Mouse (Mus musculus) hindbrain, postnatal 0 days (tissue): ENCODE data around the gene Syn2. TPM values are rescaled to one million over a fixed set of nuclear protein-coding genes. Genes with fewer than 3 reads are reported as not detected.
A peak's percentile ranks its signal among the peaks of the same experiment; 100 is the strongest.

Source experiments
- ATAC-seq: fragments of 200-750 bp; cut with Nextera tagmentation; 2 replicates; pipeline ENCODE4 v1.8.0; 2017; ENCODE audit warnings: mild to moderate bottlenecking, moderate TSS enrichment, moderate library complexity
- DNase-seq: peaks from one replicate; pipeline ENCODE4 v3.0.0-alpha.2; 2015; ENCODE audit warnings: low spot score
- H3K27ac ChIP-seq: fragments of 300-500 bp; sonication (generic); 2 replicates; pipeline ENCODE4 v1.5.1; 2014; ENCODE audit warnings: mild to moderate bottlenecking
- H3K27me3 ChIP-seq: fragments of 300-500 bp; sonication (generic); 2 replicates; pipeline ENCODE4 v1.6.1; 2014; ENCODE audit warnings: low read length, mixed read lengths; ENCODE audit not compliant: insufficient read depth
- H3K36me3 ChIP-seq: fragments of 300-500 bp; sonication (generic); 2 replicates; pipeline ENCODE4 v1.6.1; 2014; ENCODE audit warnings: low read length, mixed read lengths; ENCODE audit not compliant: insufficient read depth
- H3K4me1 ChIP-seq: fragments of 300-500 bp; sonication (generic); 2 replicates; pipeline ENCODE4 v1.6.1; 2014; ENCODE audit warnings: antibody characterized with exemption, low read length, mixed read lengths; ENCODE audit not compliant: insufficient read depth
- H3K4me2 ChIP-seq: fragments of 300-500 bp; sonication (generic); 2 replicates; pipeline ENCODE4 v1.6.1; 2014; ENCODE audit warnings: low read depth, mild to moderate bottlenecking, low read length, moderate library complexity, mixed read lengths
- H3K4me3 ChIP-seq: fragments of 300-500 bp; sonication (generic); 2 replicates; pipeline ENCODE4 v1.5.1; 2014; ENCODE audit warnings: low read length
- H3K9ac ChIP-seq: fragments of 300-500 bp; sonication (generic); replicated peaks from 2 replicates; pipeline ENCODE4 v1.6.1; 2014; ENCODE audit warnings: mild to moderate bottlenecking, low read length, moderate library complexity, mixed read lengths
- H3K9me3 ChIP-seq: fragments of 300-500 bp; sonication (generic); 2 replicates; pipeline ENCODE4 v1.6.1; 2016; ENCODE audit warnings: low read length, mixed read lengths
- CTCF ChIP-seq: IDR thresholded peaks from 2 replicates; pipeline ENCODE4 v1.5.1; 2016; ENCODE audit warnings: antibody characterized with exemption, control low read depth, low read depth
- WGBS: fragments of 180-500 bp; shearing (Covaris S2); extraction: QIAGEN DNeasy Blood & Tissue Kit; methylation state at CpG from one replicate; pipeline ENCODE4 v1.1.7; 2014; 5-methylcytosine and 5-hydroxymethylcytosine counted together
- polyA plus RNA-seq: library from polyadenylated mRNA; unstranded; fragments of >200 nt; fragmentation: Nextera tagmentation; extraction: Ambion mirVana; gene quantifications from 2 replicates; pipeline ENCODE4 v1.2.1, GENCODE M21; 2015
- total RNA-seq: library from RNA; depleted of rRNA; stranded (reverse); fragments of >200 nt; gene quantifications from 2 replicates; pipeline ENCODE4 v1.2.3, GENCODE M21; 2014

The Syn2 gene
- total and polyA plus RNA-seq, 2 experiments from 2014 or later = 94.7 to 129 TPM

GRCm38 (mm10) chr6:115127255-115127824 is 7.4 kb upstream of the Syn2 start:
- H3K27me3 ChIP-seq = no peaks in the 10 kb centered on the region
- H3K4me1 ChIP-seq = peaks cover 30% of the 10 kb centered on the region
- no peak for TF ChIP-seq CTCF
- WGBS = 69% methylated on average over 5 of the region's 5 CpGs
- no peaks in the 10 kb centered on the region for H3K36me3 ChIP-seq
- 0 out of 2 replicates have a peak overlapping the region, but pooled peaks have one; percentile 15 for H3K9ac ChIP-seq
- no peak overlapping the region for H3K4me3 ChIP-seq
- H3K4me2 ChIP-seq = no peak overlapping the region
- no peaks in the 10 kb centered on the region for H3K9me3 ChIP-seq
- DNase-seq (peak; percentile 43), ATAC-seq (no peak)
- peak overlapping the region; percentile 84 for H3K27ac ChIP-seq

DNA sequence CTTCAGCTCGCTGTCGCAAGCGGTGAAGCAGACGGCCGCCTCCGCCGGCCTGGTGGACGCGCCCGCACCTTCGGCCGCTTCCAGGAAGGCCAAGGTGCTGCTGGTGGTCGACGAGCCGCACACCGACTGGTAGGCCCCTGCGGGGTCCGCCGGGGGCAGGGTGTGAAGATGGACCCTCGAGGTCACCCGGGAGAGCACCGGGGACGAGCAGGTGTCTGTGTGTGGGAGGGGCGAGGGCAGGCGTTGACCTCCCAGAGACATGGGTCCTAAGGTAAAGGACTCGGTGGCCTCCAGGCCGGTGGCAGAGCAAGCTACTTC is 589 bp downstream of the Syn2 start:
- Histone ChIP-seq H3K4me3 (peak overlapping the region; percentile 87), H3K4me1 (peaks cover 16% of the 10 kb centered on the region), H3K9ac (peak overlapping the region; percentile 89), H3K36me3 (no peaks in the 10 kb centered on the region), H3K27me3 (no peaks in the 10 kb centered on the region), H3K4me2 (peak overlapping the region; percentile 74), H3K27ac (peak overlapping the region; percentile 77), H3K9me3 (no peaks in the 10 kb centered on the region)
- TF ChIP-seq CTCF = no peak
- peak; percentile 37 for DNase-seq
- 2% methylated on average over 27 of the region's 27 CpGs for WGBS
- 0 out of 2 replicates have a peak, but pooled peaks have one; percentile 3 for ATAC-seq

DNA sequence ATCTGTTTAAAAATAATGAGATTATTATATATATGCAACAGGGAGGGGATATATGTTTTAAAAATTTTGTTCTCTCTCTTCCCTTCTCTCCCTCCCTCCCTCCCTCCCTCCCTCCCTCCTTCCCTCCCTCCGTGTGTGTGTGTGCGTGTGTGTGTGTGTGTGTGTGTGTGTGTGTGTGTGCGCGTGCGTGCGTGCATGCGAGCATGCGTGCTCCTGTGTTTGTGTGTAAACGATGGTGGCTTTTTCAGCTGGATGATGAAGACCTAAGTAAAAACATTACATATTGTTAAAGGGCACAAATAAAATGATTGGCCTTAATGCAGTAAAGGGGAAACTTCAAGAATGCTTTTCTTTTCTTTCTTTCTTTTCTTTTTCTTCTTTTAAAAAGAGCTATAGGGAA is 1.5 kb downstream of the Syn2 start:
- H3K9ac ChIP-seq = peak overlapping the region; percentile 24; the same call in 1 of the 2 replicates
- H3K4me2 ChIP-seq = peak overlapping the region; percentile 74
- H3K4me3 ChIP-seq = peak overlapping the region; percentile 87
- no peak overlapping the region for H3K27ac ChIP-seq
- 76% methylated on average over 8 of the region's 9 CpGs for WGBS
- DNase-seq (no peak), ATAC-seq (no peak)
- H3K27me3 ChIP-seq = no peaks in the 10 kb centered on the region
- no peak for TF ChIP-seq CTCF
- no peaks in the 10 kb centered on the region for H3K36me3 ChIP-seq
- H3K4me1 ChIP-seq = peaks cover 16% of the 10 kb centered on the region
- no peaks in the 10 kb centered on the region for H3K9me3 ChIP-seq

- Histone ChIP-seq H3K4me3 (no peak overlapping the region), H3K36me3 (no peaks in the 10 kb centered on the region; the same call in 1 of the 2 replicates), H3K4me1 (peaks cover 9% of the 10 kb centered on the region), H3K9ac (no peak overlapping the region), H3K27me3 (no peaks in the 10 kb centered on the region), H3K27ac (no peak overlapping the region), H3K9me3 (no peaks in the 10 kb centered on the region), H3K4me2 (no peak overlapping the region)
- ATAC-seq (no peak), DNase-seq (no peak)
- TF ChIP-seq CTCF = no peak
- 57% methylated on average over 4 of the region's 4 CpGs for WGBS
These were observed 6.7 kb downstream of the Syn2 start for GRCm38 (mm10) chr6:115141446-115141845.

GRCm38 (mm10) chr6:115161175-115161574 is 26.5 kb downstream of the Syn2 start:
- Histone ChIP-seq H3K4me3 (no peak overlapping the region), H3K4me1 (no peaks in the 10 kb centered on the region), H3K27ac (no peak overlapping the region), H3K9ac (no peak overlapping the region), H3K9me3 (no peaks in the 10 kb centered on the region), H3K27me3 (no peaks in the 10 kb centered on the region), H3K4me2 (no peak overlapping the region), H3K36me3 (no peaks in the 10 kb centered on the region)
- TF ChIP-seq CTCF = no peak
- no peak for ATAC-seq
- 76% methylated on average over 4 of the region's 4 CpGs for WGBS
- DNase-seq = no peak

GRCm38 (mm10) chr6:115165863-115166470 is 31.3 kb downstream of the Syn2 start:
- H3K4me1 ChIP-seq = no peaks in the 10 kb centered on the region
- no peak overlapping the region; the same call in 1 of the 2 replicates for H3K27ac ChIP-seq
- DNase-seq = no peak
- H3K4me2 ChIP-seq = no peak overlapping the region
- no peak overlapping the region for H3K4me3 ChIP-seq
- no peaks in the 10 kb centered on the region for H3K9me3 ChIP-seq
- no peak overlapping the region for H3K9ac ChIP-seq
- ATAC-seq = no peak
- TF ChIP-seq CTCF = no peak
- WGBS = 68% methylated on average over 3 of the region's 3 CpGs
- H3K36me3 ChIP-seq = no peaks in the 10 kb centered on the region
- H3K27me3 ChIP-seq = no peaks in the 10 kb centered on the region

- ATAC-seq (no peak), DNase-seq (peak; percentile 54)
- Histone ChIP-seq H3K4me2 (no peak overlapping the region), H3K36me3 (no peaks in the 10 kb centered on the region), H3K4me1 (no peaks in the 10 kb centered on the region), H3K27me3 (no peaks in the 10 kb centered on the region), H3K9ac (no peak overlapping the region), H3K27ac (no peak overlapping the region), H3K4me3 (no peak overlapping the region), H3K9me3 (no peaks in the 10 kb centered on the region)
- no peak for TF ChIP-seq CTCF
- 41% methylated on average over 3 of the region's 3 CpGs for whole genome bisulfite sequencing
These were observed 34.2 kb downstream of the Syn2 start for GRCm38 (mm10) chr6:115168921-115169320.
